Mouse (Mus musculus): ENCODE data around the gene Atp8b4. TPM values are rescaled to one million over a fixed set of nuclear protein-coding genes. Genes with fewer than 3 reads are reported as not detected.

Atp8b4 gene
- polyA plus RNA-seq, 2 experiments, result 3.0 to 4.9 TPM

DNA sequence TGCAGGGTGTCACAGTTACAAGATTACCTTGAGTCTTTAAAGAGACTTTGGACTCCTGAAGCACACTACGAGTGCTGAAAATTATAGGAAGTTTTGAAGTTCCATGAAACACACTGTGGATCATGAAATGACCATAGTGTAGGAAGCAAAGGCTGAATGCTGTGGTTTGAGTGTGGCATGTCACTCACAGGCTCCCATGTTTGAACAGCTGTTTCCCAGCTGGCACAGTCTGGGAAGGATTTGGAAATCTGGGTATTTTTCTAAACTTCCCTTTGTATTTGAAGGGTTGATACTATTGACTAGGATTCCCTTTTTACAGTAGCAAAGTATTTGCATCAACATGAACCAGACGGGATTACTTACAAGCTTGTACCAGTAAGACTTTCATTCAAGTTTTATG is 105.5 kb downstream of the Atp8b4 start:
- WGBS (ENCODE audit: insufficient replicate concordance), result 51% methylated on average over 2 of the region's 2 CpGs
- Histone ChIP-seq H3K27me3 (ENCODE audit: control insufficient read depth, insufficient read depth, low read length) (no peaks in the 10 kb centered on the region), H3K4me2 (ENCODE audit: low read depth) (no peak overlapping the region), H3K9ac (replicated peaks) (no peak overlapping the region), H3K4me3 (ENCODE audit: insufficient read depth in 1 of 2, low read depth in 2 of 2, low read length in 2 of 2) (no peak overlapping the region), H3K4me1 (replicated peaks; ENCODE audit: control insufficient read depth in 2 of 2, insufficient read depth in 2 of 2, low read length in 1 of 2) (no peaks in the 10 kb centered on the region), H3K27ac (no peak overlapping the region), H3K9me3 (ENCODE audit: control insufficient read depth, low read length) (no peaks in the 10 kb centered on the region), H3K36me3 (replicated peaks; ENCODE audit: control insufficient read depth, insufficient read depth, low read depth) (no peaks in the 10 kb centered on the region)
- no peak for TF ChIP-seq EP300 (IDR thresholded peaks at IDR 0.05; ENCODE audit: low read depth)
- no peak for TF ChIP-seq CTCF (IDR thresholded peaks at IDR 0.05; ENCODE audit: low read depth)
- ATAC-seq (ENCODE audit: insufficient read depth) (no peak), DNase-seq (ENCODE audit: low read depth in 3 of 3, low spot score in 3 of 3) (no peak)

DNA sequence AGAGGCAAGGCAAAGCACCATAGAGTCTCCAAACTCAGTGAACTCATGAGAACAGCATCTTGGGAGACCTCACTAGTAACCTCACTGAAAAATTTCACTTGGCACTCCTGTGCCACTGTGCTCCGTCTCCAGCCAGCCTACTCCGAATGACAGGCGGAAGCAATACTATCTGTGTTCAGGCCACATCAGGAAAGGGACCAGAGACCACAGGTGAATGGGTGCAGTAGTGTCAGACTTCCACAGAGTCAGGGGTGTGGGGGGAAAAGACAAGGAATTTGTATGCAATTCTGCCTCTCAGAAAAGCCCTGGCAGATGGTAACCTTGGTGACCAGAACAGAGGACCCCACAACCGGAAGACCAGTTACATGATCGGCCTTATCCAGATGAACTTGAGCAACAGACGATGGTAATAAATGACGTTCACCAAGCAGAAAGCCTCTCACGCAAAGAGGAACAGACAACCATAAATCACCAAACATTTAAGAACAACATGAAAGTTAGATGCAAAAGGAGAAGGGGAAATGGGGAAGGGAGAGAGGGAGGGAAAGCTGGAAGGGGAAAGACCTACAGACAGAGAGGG is 112.9 kb downstream of the Atp8b4 start:
- WGBS (ENCODE audit: insufficient replicate concordance), result 21% methylated on average over 8 of the region's 8 CpGs
- no peaks in the 10 kb centered on the region for H3K4me1 ChIP-seq (replicated peaks; ENCODE audit: control insufficient read depth in 2 of 2, insufficient read depth in 2 of 2, low read length in 1 of 2)
- H3K27me3 ChIP-seq (ENCODE audit: control insufficient read depth, insufficient read depth, low read length), result no peaks in the 10 kb centered on the region
- ATAC-seq (ENCODE audit: insufficient read depth) (no peak), DNase-seq (ENCODE audit: low read depth in 3 of 3, low spot score in 3 of 3) (no peak)
- TF ChIP-seq CTCF (IDR thresholded peaks at IDR 0.05; ENCODE audit: low read depth) (no peak), EP300 (IDR thresholded peaks at IDR 0.05; ENCODE audit: low read depth) (no peak)
- H3K9me3 ChIP-seq (ENCODE audit: control insufficient read depth, low read length), result no peaks in the 10 kb centered on the region
- no peak overlapping the region for H3K27ac ChIP-seq
- H3K4me2 ChIP-seq (ENCODE audit: low read depth), result no peak overlapping the region
- H3K9ac ChIP-seq (replicated peaks), result no peak overlapping the region
- H3K4me3 ChIP-seq (ENCODE audit: insufficient read depth in 1 of 2, low read depth in 2 of 2, low read length in 2 of 2), result no peak overlapping the region
- H3K36me3 ChIP-seq (replicated peaks; ENCODE audit: control insufficient read depth, insufficient read depth, low read depth), result no peaks in the 10 kb centered on the region

DNA sequence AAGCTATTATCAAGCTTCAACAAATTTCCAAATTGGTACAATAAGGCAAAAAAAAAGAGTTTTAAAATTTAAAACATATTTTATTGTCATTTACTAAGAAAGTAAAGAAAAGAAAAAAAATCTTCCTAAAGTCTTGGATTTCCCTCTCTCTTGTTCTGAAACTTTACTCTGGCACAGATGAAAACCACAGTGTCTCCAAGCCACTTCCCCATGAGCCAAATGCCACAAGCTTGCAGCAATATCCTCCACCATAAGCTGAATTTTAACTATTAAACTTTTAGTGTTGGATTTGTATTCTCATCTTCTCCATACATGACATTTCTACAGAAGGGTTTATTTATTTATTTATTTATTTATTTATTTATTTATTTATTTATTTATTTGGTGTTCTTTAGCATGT is 114.4 kb downstream of the Atp8b4 start:
- Histone ChIP-seq H3K9ac (replicated peaks) (no peak overlapping the region), H3K36me3 (replicated peaks; ENCODE audit: control insufficient read depth, insufficient read depth, low read depth) (no peaks in the 10 kb centered on the region), H3K4me2 (ENCODE audit: low read depth) (no peak overlapping the region), H3K27ac (no peak overlapping the region), H3K4me3 (ENCODE audit: insufficient read depth in 1 of 2, low read depth in 2 of 2, low read length in 2 of 2) (no peak overlapping the region), H3K9me3 (ENCODE audit: control insufficient read depth, low read length) (no peaks in the 10 kb centered on the region), H3K4me1 (replicated peaks; ENCODE audit: control insufficient read depth in 2 of 2, insufficient read depth in 2 of 2, low read length in 1 of 2) (no peaks in the 10 kb centered on the region), H3K27me3 (ENCODE audit: control insufficient read depth, insufficient read depth, low read length) (no peaks in the 10 kb centered on the region)
- DNase-seq (ENCODE audit: low read depth in 3 of 3, low spot score in 3 of 3) (no peak), ATAC-seq (ENCODE audit: insufficient read depth) (no peak)
- TF ChIP-seq EP300 (IDR thresholded peaks at IDR 0.05; ENCODE audit: low read depth) (no peak), CTCF (IDR thresholded peaks at IDR 0.05; ENCODE audit: low read depth) (no peak)

DNA sequence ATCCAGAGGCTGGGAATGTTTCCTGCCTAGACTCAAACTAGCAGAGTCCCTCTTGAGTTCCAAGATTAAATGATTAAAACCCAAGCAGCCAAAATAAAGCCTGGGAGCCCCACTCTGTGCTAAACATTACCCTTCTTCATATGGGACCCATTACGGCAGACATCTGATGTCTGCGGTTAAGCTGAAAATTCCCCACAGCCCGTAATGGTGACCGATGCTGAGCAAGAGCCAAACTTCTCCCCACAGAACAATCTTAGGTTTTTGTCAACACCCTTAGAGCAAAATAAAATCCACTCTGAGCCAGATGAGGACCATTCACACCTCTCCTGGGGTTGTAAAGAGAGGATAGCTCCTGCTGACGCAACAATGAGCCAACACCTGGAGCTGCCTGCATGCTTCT is 120.2 kb downstream of the Atp8b4 start:
- no peak for ATAC-seq (ENCODE audit: insufficient read depth)

DNA sequence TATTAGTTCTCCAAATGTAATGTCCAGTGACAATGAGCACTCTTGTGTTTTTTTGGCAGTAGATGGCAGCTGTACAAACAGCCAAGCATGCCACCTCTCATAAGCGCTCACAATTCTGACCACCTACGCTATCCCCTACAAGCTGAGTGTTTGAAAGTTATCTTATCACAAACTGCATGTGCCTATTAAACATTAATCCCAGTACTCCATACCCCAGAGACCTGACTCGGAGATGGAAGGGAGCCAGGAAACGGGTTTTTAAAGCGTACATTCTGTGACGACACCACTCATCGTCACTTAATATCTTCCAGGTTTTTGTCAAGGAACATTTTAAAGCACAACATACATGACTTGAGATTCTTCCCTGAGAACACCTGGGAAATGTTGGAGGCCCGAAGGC is 128.8 kb downstream of the Atp8b4 start:
- Histone ChIP-seq H3K36me3 (replicated peaks; ENCODE audit: control insufficient read depth, insufficient read depth, low read depth) (no peaks in the 10 kb centered on the region), H3K4me1 (replicated peaks; ENCODE audit: control insufficient read depth in 2 of 2, insufficient read depth in 2 of 2, low read length in 1 of 2) (no peaks in the 10 kb centered on the region), H3K4me2 (ENCODE audit: low read depth) (no peak overlapping the region), H3K27me3 (ENCODE audit: control insufficient read depth, insufficient read depth, low read length) (no peaks in the 10 kb centered on the region), H3K9ac (replicated peaks) (no peak overlapping the region), H3K9me3 (ENCODE audit: control insufficient read depth, low read length) (no peaks in the 10 kb centered on the region), H3K27ac (no peak overlapping the region), H3K4me3 (ENCODE audit: insufficient read depth in 1 of 2, low read depth in 2 of 2, low read length in 2 of 2) (no peak overlapping the region)
- 58% methylated on average over 8 of the region's 8 CpGs for WGBS (ENCODE audit: insufficient replicate concordance)
- no peak for ATAC-seq (ENCODE audit: insufficient read depth)
- DNase-seq (ENCODE audit: low read depth in 3 of 3, low spot score in 3 of 3), result no peak
- no peak for TF ChIP-seq CTCF (IDR thresholded peaks at IDR 0.05; ENCODE audit: low read depth)
- no peak for TF ChIP-seq EP300 (IDR thresholded peaks at IDR 0.05; ENCODE audit: low read depth)

More for the DNA sequence above, 120.2 kb downstream of the Atp8b4 start:
- Histone ChIP-seq H3K9ac (replicated peaks) (no peak overlapping the region), H3K27ac (no peak overlapping the region), H3K36me3 (replicated peaks; ENCODE audit: control insufficient read depth, insufficient read depth, low read depth) (no peaks in the 10 kb centered on the region), H3K27me3 (ENCODE audit: control insufficient read depth, insufficient read depth, low read length) (no peaks in the 10 kb centered on the region), H3K9me3 (ENCODE audit: control insufficient read depth, low read length) (no peaks in the 10 kb centered on the region), H3K4me1 (replicated peaks; ENCODE audit: control insufficient read depth in 2 of 2, insufficient read depth in 2 of 2, low read length in 1 of 2) (no peaks in the 10 kb centered on the region), H3K4me2 (ENCODE audit: low read depth) (no peak overlapping the region), H3K4me3 (ENCODE audit: insufficient read depth in 1 of 2, low read depth in 2 of 2, low read length in 2 of 2) (no peak overlapping the region)
- TF ChIP-seq CTCF (IDR thresholded peaks at IDR 0.05; ENCODE audit: low read depth) (no peak), EP300 (IDR thresholded peaks at IDR 0.05; ENCODE audit: low read depth) (no peak)
- 83% methylated on average over 5 of the region's 5 CpGs for WGBS (ENCODE audit: insufficient replicate concordance)
- DNase-seq (ENCODE audit: low read depth in 3 of 3, low spot score in 3 of 3), result no peak
